Mouse (Mus musculus) ES-E14 (cell line): ENCODE measurements around the gene Gm21983.

Experiments
- CHD2 ChIP-seq: IDR thresholded peaks from 2 replicates; pipeline ENCODE4 v1.6.1; 2014; ENCODE audit warnings: mild to moderate bottlenecking, low read depth, low read length, inconsistent platforms
- HCFC1 ChIP-seq: IDR thresholded peaks from 2 replicates; pipeline ENCODE4 v1.6.1; 2012; ENCODE audit warnings: low read length, inconsistent platforms, borderline replicate concordance; ENCODE audit not compliant: insufficient read depth
- MAFK ChIP-seq: IDR thresholded peaks from 2 replicates; pipeline ENCODE4 v1.6.1; 2014; ENCODE audit warnings: mild to moderate bottlenecking, low read depth, low read length, inconsistent platforms; ENCODE audit not compliant: insufficient read depth
- ZC3H11A ChIP-seq: IDR thresholded peaks from 2 replicates; pipeline ENCODE4 v1.6.1; 2012; ENCODE audit warnings: low read depth, mild to moderate bottlenecking, inconsistent platforms, low read length, borderline replicate concordance

GRCm38 (mm10) chr7:27124305-27124832 is 56.5 kb downstream of the Gm21983 start:
- TF ChIP-seq MAFK (no peak), HCFC1 (no peak), CHD2 (no peak), ZC3H11A (no peak)
